Mouse (Mus musculus): ENCODE results near the gene Pgbd5.

- TF ChIP-seq CTCF (IDR thresholded peaks at IDR 0.05; ENCODE audit: borderline replicate concordance, control insufficient read depth, extremely low read depth, insufficient read depth, low read length, poor library complexity) (no peak), POLR2A (IDR thresholded peaks at IDR 0.05; ENCODE audit: control insufficient read depth, extremely low read depth, insufficient read depth, low read length, poor library complexity) (no peak)
These were observed 3.7 kb downstream of the Pgbd5 start for GRCm38 (mm10) chr8:124435707-124436243.

Data from thymus, adult 2 months (tissue).